Mouse (Mus musculus) limb, embryonic 11.5 days (tissue): ENCODE measurements around the gene Gm14862. TPM values are rescaled to one million over a fixed set of nuclear protein-coding genes. Genes with fewer than 3 reads are reported as not detected.

ENCODE experiments used
- ATAC-seq: fragments of 200-750 bp; cut with Nextera tagmentation; 2 replicates; pipeline ENCODE4 v1.8.0; 2017; ENCODE audit warnings: low read depth; ENCODE audit not compliant: insufficient number of reproducible peaks, low FRiP score, low TSS enrichment
- DNase-seq: peaks from one replicate; pipeline ENCODE4 v3.0.0-alpha.2; 2015; ENCODE audit warnings: low spot score
- H3K27ac ChIP-seq: fragments of 300-500 bp; sonication (generic); replicated peaks from 2 replicates; pipeline ENCODE4 v1.5.1; 2014; ENCODE audit warnings: low read depth, mild to moderate bottlenecking, low read length
- H3K27me3 ChIP-seq: fragments of 300-500 bp; sonication (generic); 2 replicates; pipeline ENCODE4 v1.6.1; 2014; ENCODE audit warnings: mild to moderate bottlenecking, low read length, mixed read lengths; ENCODE audit not compliant: control insufficient read depth, insufficient read depth
- H3K36me3 ChIP-seq: fragments of 300-500 bp; sonication (generic); 2 replicates; pipeline ENCODE4 v1.6.1; 2014; ENCODE audit warnings: mild to moderate bottlenecking, low read length, moderate library complexity, mixed read lengths; ENCODE audit not compliant: control insufficient read depth, insufficient read depth
- H3K4me1 ChIP-seq: fragments of 300-500 bp; sonication (generic); 2 replicates; pipeline ENCODE4 v1.6.1; 2014; ENCODE audit warnings: low read length, mixed read lengths; ENCODE audit not compliant: control insufficient read depth, insufficient read depth
- H3K4me2 ChIP-seq: fragments of 300-500 bp; sonication (generic); 2 replicates; pipeline ENCODE4 v1.6.1; 2014; ENCODE audit warnings: low read depth, mild to moderate bottlenecking, moderate library complexity; ENCODE audit not compliant: severe bottlenecking
- H3K4me3 ChIP-seq: fragments of 300-500 bp; sonication (generic); 2 replicates; pipeline ENCODE4 v1.5.1; 2014; ENCODE audit warnings: low read depth, low read length
- H3K9ac ChIP-seq: fragments of 300-500 bp; sonication (generic); 2 replicates; pipeline ENCODE4 v1.6.1; 2014; ENCODE audit warnings: mild to moderate bottlenecking, low read length
- H3K9me3 ChIP-seq: fragments of 300-500 bp; sonication (generic); 2 replicates; pipeline ENCODE4 v1.6.1; 2016; ENCODE audit warnings: low read length; ENCODE audit not compliant: control insufficient read depth
- WGBS: fragments of 180-500 bp; shearing (Covaris S2); extraction: QIAGEN DNeasy Blood & Tissue Kit; methylation state at CpG from one replicate; pipeline ENCODE4 v1.1.7; 2014; 5-methylcytosine and 5-hydroxymethylcytosine counted together
- polyA plus RNA-seq: library from polyadenylated mRNA; unstranded; fragments of >200 nt; fragmentation: Nextera tagmentation; extraction: Ambion mirVana; gene quantifications from 2 replicates; pipeline ENCODE4 v1.2.1, GENCODE M21; 2014

Gm14862 gene
- polyA plus RNA-seq, 1 experiment from 2014 or later: 0.17 TPM

DNA sequence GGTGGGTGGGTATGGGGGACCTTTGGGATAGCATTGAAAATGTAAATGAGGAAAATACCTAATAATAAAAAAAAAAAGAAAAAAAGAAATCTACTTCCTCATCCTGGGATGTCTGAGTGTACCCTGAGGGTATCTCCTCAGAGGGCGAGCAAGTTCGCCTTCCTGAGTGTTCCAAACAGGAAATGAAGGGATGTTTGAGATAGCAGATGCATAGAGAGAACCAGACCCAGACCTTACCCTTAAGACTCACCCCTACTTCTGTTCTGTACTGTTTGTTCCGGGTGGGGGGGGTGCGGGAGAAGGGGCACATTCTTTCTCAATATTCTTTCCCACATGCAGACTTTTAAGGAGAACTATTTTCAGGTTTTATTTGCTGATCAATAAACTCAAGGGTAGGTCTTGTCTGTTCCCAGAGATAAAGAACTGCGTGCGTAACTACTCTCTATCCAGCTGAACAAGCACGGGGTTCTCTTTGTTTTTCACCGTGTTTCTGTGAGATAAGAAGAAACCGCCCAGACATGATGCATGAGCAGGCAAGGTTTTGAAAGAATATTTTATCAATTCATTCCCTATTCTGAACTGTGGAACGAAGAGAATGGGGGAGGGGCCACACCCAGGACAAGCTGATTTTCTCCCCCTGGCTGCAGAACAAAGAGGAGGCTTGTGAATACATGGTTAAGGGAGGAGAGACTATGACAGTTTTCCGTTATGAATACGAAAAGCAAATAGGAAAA is 11.9 kb downstream of the Gm14862 start:
- ATAC-seq (no peak), DNase-seq (no peak)
- 84% methylated on average over 12 of the region's 12 CpGs for WGBS
- no peaks in the 10 kb centered on the region for H3K4me1 ChIP-seq
- no peaks in the 10 kb centered on the region for H3K9me3 ChIP-seq
- no peak overlapping the region for H3K9ac ChIP-seq
- H3K27me3 ChIP-seq: no peaks in the 10 kb centered on the region
- no peak overlapping the region for H3K4me3 ChIP-seq
- H3K4me2 ChIP-seq: no peak overlapping the region
- H3K36me3 ChIP-seq: no peaks in the 10 kb centered on the region
- no peak overlapping the region for H3K27ac ChIP-seq

DNA sequence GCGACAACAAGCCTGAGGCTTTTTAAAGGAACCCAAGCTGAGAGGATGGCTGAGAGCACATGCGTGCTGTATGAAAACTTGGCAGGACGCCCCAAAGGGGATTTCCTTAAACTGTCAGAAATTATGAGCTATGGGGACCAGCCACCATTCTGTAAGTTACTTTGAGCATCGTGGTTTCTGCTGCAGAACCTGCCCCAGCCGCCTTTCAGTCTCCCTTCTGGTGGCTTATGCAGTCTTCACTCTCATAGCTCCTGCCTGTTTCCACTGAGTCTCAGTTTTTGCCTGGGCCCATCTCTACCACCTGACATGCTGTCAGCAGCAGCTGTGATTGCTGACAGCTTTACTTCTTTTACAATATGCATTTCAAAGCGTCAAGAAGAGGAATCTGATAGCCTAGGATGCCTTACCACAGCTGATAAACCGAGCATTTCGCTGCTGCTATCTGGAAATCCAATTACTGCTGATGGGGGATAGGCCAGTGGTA is 13.3 kb downstream of the Gm14862 start:
- H3K4me1 ChIP-seq: no peaks in the 10 kb centered on the region
- 68% methylated on average over 8 of the region's 8 CpGs for WGBS
- H3K27ac ChIP-seq: no peak overlapping the region
- no peak overlapping the region for H3K9ac ChIP-seq
- no peaks in the 10 kb centered on the region for H3K36me3 ChIP-seq
- H3K9me3 ChIP-seq: no peaks in the 10 kb centered on the region
- no peak for ATAC-seq
- H3K4me3 ChIP-seq: no peak overlapping the region
- no peaks in the 10 kb centered on the region for H3K27me3 ChIP-seq
- H3K4me2 ChIP-seq: no peak overlapping the region
- no peak for DNase-seq

DNA sequence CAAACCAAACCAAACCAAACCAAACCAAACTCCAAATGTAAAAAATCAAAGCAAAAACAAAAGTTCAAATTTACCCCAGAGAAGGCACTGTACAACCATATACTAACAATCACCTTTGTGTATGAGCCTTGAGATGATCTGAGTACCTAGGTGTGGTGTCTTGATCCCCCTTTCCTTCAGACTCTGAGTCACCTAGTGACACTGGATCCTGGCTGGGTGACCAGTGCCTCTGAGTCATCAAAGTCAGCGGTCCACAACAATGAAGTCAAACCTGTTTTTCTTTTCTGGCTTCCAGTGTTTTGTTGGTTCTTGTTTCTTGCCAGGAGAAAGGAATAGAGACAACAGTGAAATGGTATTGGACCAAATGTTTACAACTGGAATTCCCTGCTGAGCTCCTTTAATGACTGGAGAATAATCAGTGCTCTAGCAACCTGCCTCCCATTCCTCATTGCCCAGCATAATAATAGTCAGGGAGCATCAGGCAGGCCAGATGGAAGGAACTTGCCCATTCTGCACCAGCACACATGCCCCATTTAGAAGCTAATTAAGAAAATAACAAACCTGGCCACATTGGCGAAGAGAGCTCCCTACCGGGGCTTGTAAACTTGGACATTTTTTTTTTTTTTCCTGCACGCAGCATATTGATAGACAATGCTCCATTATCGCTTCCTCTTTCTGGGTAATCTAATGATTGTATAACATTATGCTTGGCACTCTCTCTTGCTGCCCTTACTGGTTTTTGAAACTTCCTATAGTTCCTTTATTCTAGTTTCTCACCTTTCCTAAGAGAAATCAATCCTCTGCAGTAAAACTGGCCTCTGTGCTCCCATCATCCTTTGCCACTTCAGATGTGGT is 15.7 kb downstream of the Gm14862 start:
- ATAC-seq: no peak
- Histone ChIP-seq H3K27me3 (no peaks in the 10 kb centered on the region), H3K4me2 (no peak overlapping the region), H3K36me3 (no peaks in the 10 kb centered on the region), H3K9ac (no peak overlapping the region), H3K4me3 (no peak overlapping the region), H3K9me3 (no peaks in the 10 kb centered on the region), H3K27ac (no peak overlapping the region), H3K4me1 (no peaks in the 10 kb centered on the region)
- 67% methylated on average over 5 of the region's 5 CpGs for WGBS
- DNase-seq: no peak

DNA sequence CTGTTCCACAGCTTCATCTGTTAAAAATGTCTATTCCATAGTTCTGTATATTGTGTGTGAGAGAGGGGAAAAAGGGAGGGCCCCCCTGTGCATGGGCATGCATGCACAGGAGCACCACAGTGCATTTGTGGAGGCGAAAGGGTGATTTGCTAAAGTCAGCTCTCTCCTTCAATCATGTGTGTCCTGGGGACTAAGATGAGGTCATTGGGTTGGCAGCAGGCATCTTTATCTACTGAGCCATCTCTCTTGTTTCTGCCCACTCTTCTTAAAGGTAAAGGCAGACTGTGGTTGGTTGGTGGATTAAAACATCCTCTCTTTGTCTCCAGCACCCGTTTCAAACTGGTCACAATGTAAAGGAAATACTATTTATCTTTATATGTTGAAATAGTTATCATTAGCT is 29.6 kb downstream of the Gm14862 start:
- Histone ChIP-seq H3K4me3 (no peak overlapping the region), H3K27me3 (no peaks in the 10 kb centered on the region), H3K36me3 (no peaks in the 10 kb centered on the region), H3K27ac (no peak overlapping the region), H3K9me3 (no peaks in the 10 kb centered on the region), H3K4me2 (no peak overlapping the region), H3K4me1 (no peaks in the 10 kb centered on the region), H3K9ac (no peak overlapping the region)
- ATAC-seq: no peak
- DNase-seq: no peak
- WGBS: 86% methylated on average over 2 of the region's 2 CpGs

DNA sequence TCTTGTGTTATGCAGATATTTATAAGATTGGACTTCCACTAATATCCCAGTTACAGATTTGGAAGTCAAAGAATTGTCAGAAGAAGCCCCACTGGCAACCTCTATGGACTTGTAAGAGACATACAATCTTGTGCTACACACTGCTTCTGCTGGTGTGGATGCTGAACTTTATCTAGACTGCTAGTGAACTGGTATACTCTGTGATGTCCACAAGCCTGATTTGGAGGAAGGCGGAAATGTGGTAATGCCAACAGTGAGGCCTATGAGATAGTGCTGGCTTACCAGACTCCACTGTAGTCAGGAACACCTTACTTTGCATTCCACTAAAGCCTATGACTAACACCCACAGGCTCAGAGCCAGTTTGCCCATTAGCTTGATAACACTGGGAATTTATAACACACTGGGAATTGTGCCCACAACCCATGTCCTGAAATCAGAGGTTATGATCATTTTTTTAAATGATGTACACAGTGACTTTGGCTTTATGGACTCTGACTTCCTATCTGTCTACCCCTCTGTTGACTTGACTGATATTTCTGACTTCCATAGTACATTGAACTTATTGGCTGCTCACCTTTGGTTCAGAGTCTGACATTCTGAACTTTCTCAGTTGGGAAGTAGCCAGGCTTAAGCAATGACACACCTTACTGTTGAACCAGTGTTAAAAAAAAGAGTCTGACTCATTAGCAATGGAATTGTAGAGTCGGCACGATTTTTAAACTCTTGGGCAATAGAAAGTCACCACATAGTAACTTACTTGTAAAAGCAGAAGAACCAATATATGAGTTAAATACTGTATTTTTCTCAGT is 34.1 kb downstream of the Gm14862 start:
- DNase-seq (no peak), ATAC-seq (no peak)
- no peaks in the 10 kb centered on the region for H3K9me3 ChIP-seq
- no peak overlapping the region for H3K27ac ChIP-seq
- H3K4me1 ChIP-seq: no peaks in the 10 kb centered on the region
- H3K4me3 ChIP-seq: no peak overlapping the region
- H3K27me3 ChIP-seq: no peaks in the 10 kb centered on the region
- WGBS: 84% methylated on average over 3 of the region's 3 CpGs
- no peak overlapping the region for H3K9ac ChIP-seq
- H3K4me2 ChIP-seq: no peak overlapping the region
- no peaks in the 10 kb centered on the region for H3K36me3 ChIP-seq

DNA sequence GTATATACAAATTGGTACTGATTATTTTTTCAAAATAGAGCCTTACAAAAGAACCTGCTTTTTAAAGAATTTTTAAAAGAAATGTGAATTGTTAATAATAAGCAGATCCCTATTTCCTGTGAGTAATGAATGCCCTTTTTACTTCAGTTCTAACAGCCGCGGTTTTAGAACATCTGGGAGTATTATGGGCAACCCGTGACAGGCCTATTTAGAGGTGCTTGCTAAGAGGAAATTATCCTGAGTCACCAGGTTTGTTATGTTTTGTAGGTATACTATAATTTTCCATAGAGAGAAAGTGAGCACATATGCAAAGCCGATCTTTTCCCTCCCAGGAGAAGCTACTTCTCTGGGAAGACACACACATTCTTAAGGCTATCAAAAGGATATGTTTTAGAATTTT is 35.0 kb downstream of the Gm14862 start:
- no peak for DNase-seq
- Histone ChIP-seq H3K4me1 (no peaks in the 10 kb centered on the region), H3K36me3 (no peaks in the 10 kb centered on the region), H3K4me3 (no peak overlapping the region), H3K4me2 (no peak overlapping the region), H3K9me3 (no peaks in the 10 kb centered on the region), H3K9ac (no peak overlapping the region), H3K27ac (no peak overlapping the region), H3K27me3 (no peaks in the 10 kb centered on the region)
- ATAC-seq: no peak
- 77% methylated on average over 4 of the region's 4 CpGs for WGBS

DNA sequence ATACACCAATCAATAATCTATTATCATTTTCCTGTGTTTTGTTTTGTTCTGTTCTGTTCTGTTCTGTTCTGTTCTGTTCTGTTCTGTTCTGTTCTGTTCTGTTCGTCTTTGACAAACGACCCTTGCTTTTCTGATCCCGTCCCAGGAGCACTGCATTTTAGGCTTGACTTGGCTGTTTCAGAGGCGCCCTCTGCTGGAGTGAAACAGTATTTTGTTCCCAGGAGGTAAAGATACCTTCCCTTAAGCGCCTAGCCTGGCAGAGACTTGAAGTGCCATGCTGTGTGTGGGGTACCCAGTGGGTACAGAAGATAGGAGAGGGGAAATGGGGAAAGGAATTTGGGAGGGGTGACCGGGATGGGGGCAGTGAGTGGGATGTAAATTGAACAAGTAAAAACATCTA is 35.5 kb downstream of the Gm14862 start:
- 36% methylated on average over 6 of the region's 6 CpGs for WGBS
- DNase-seq: peak; percentile 67
- no peak for ATAC-seq

DNA sequence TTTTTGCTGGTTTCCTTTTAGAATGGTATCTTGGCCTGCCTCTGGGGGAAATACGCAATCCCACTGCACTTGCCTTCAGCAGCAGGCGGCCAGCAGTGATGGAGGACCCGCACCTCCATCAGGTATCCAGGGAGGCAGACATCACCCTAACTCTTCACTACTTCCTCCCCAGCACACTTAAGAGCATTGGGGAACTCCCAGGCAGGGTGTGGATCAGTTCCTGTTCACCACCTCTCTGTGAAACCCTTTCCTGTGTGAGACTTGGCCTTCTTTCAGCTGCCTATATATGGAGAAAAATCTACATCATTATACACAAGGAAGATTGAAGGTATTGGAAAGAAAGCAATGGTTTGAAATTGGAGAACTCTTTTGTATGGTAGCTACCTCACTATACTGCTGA is 37.1 kb downstream of the Gm14862 start:
- Histone ChIP-seq H3K9me3 (no peaks in the 10 kb centered on the region), H3K27me3 (no peaks in the 10 kb centered on the region), H3K36me3 (no peaks in the 10 kb centered on the region), H3K4me3 (no peak overlapping the region), H3K4me2 (no peak overlapping the region), H3K9ac (no peak overlapping the region), H3K27ac (no peak overlapping the region), H3K4me1 (no peaks in the 10 kb centered on the region)
- ATAC-seq: no peak
- WGBS: 93% methylated on average over 3 of the region's 3 CpGs
- no peak for DNase-seq

More for the DNA sequence above, 35.5 kb downstream of the Gm14862 start:
- H3K4me1 ChIP-seq: no peaks in the 10 kb centered on the region
- H3K9me3 ChIP-seq: no peaks in the 10 kb centered on the region
- no peak overlapping the region for H3K27ac ChIP-seq
- H3K4me2 ChIP-seq: no peak overlapping the region
- H3K9ac ChIP-seq: no peak overlapping the region
- H3K36me3 ChIP-seq: no peaks in the 10 kb centered on the region
- no peaks in the 10 kb centered on the region for H3K27me3 ChIP-seq
- no peak overlapping the region for H3K4me3 ChIP-seq
